Mouse (Mus musculus) CH12.LX (cell line): Measurements from ENCODE around the gene Bclaf3.

Source experiments
- CTCF ChIP-seq, 2 experiments: IDR thresholded peaks in 1 of 2; conservative IDR thresholded peaks in 1 of 2; 2 replicates each; pipeline ENCODE4 v1.5.1; 2011 to 2012; ENCODE audit warnings: low read depth in 2 of 2, low read length in 2 of 2, improper control_type of control experiment in 1 of 2, inconsistent platforms in 1 of 2, mild to moderate bottlenecking in 1 of 2, moderate library complexity in 1 of 2
- HCFC1 ChIP-seq: IDR thresholded peaks from 2 replicates; pipeline ENCODE4 v1.6.1; 2012; ENCODE audit warnings: low read depth, mild to moderate bottlenecking, inconsistent platforms, low read length, improper control_type of control experiment
- MAFK ChIP-seq: IDR thresholded peaks from 2 replicates; pipeline ENCODE4 v1.6.1; 2011; ENCODE audit warnings: low read length, improper control_type of control experiment; ENCODE audit not compliant: insufficient replicate concordance
- POLR2A ChIP-seq: IDR thresholded peaks from 2 replicates; pipeline ENCODE4 v1.6.1; 2011; ENCODE audit warnings: low read depth, mild to moderate bottlenecking, improper control_type of control experiment, low read length
- POLR2AphosphoS2 ChIP-seq: IDR thresholded peaks from 2 replicates; pipeline ENCODE4 v1.6.1; 2011; ENCODE audit warnings: low read depth, low read length, improper control_type of control experiment
- RAD21 ChIP-seq: IDR thresholded peaks from 2 replicates; pipeline ENCODE4 v1.6.1; 2011; ENCODE audit warnings: low read depth, mild to moderate bottlenecking, low read length, improper control_type of control experiment, moderate library complexity

DNA sequence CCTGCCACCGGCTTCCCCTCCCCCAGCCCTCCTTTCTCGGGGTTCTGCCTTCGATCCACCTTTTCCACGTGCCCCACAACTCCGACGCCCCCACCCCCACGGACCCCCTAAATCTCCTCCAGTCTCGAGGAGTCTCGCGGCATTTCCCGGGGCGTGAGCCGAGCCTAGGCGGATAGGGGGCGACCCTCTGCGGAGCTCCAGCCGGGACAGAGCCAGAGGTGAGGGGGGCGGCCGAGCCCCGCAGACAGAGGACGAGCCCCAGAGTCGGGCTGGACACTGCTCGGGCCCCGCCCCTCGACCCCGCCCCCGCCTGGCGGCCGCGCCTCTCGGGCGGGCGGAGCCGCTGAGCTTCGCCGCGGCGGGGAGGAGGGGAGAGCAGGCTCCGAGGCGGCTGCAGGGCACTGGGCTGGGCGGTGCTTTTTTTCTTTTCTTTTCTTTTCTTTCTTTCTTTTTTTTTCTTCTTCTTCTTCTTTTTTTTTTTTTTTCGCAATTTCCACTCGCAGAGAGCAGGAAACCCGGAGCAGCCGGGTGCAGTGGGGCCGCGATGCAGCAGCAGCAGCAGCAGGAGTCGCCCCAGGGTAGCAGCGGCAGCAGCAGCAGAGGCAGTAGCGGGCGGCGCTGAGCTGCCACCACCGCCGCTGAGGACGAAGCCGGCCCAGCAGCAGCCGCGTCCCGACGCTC is 100.6 kb downstream of the Bclaf3 start, which contains the start of gene Sh3kbp1:
- TF ChIP-seq RAD21 (peak; percentile 51), POLR2A (peak; percentile 29; the same call in 1 of the 2 replicates), CTCF (conservative IDR thresholded peaks at IDR 0.05 in 1 of 2, IDR thresholded peaks at IDR 0.05 in 1 of 2; ENCODE audit: low read depth in 2 of 2, low read length in 2 of 2) (peak in 1 of 2 experiments; percentile 48; a peak in 2 of 4 replicates), MAFK (no peak), POLR2AphosphoS2 (no peak), HCFC1 (no peak)
